Mouse (Mus musculus): ENCODE measurements around the gene Cyb5b. TPM values are rescaled to one million over a fixed set of nuclear protein-coding genes. Genes with fewer than 3 reads are reported as not detected.
"Not testable (repeated sequence)": the region's sequence is repeated elsewhere in the genome, so short reads cannot be mapped to it uniquely, and the experiment has no call there.

Cyb5b gene
- polyA plus RNA-seq (2011; ENCODE audit: insufficient read length, low read depth, missing spikeins) = 95.0 and 110 TPM in 2 replicates

- peak within 1 kb of the TSS; percentile 86 for H3K4me3 ChIP-seq (ENCODE audit: insufficient read depth, low read length)
- TF ChIP-seq POLR2A (IDR thresholded peaks at IDR 0.05; ENCODE audit: low read depth, low read length) = peak; percentile 65
- no peak for TF ChIP-seq CTCF (IDR thresholded peaks at IDR 0.05; ENCODE audit: borderline replicate concordance, insufficient read depth, low read length)
- 0 out of 2 replicates have a peak within 1 kb of the TSS, but pooled peaks have one; percentile 47 for H3K27ac ChIP-seq (ENCODE audit: insufficient read depth, low read length)
- H3K4me1 ChIP-seq (ENCODE audit: control insufficient read depth, insufficient read depth, low read length) = no peaks in the 10 kb centered on the region
These were observed at the start of gene Cyb5b for GRCm38 (mm10) chr8:107150404-107151157. Gene Cyb5b (plus strand): TSS chr8:107150640.

- no peak overlapping the region for H3K27ac ChIP-seq (ENCODE audit: insufficient read depth, low read length)
- no peaks in the 10 kb centered on the region; the same call in 1 of the 2 replicates for H3K4me1 ChIP-seq (ENCODE audit: control insufficient read depth, insufficient read depth, low read length)
- H3K4me3 ChIP-seq (ENCODE audit: insufficient read depth, low read length) = no peak overlapping the region
- TF ChIP-seq CTCF (IDR thresholded peaks at IDR 0.05; ENCODE audit: borderline replicate concordance, insufficient read depth, low read length) (peak; percentile 83), POLR2A (IDR thresholded peaks at IDR 0.05; ENCODE audit: low read depth, low read length) (no peak)
These were observed 45.9 kb upstream of the Cyb5b start for GRCm38 (mm10) chr8:107104547-107104946.

- not testable (repeated sequence) for H3K4me1 ChIP-seq (ENCODE audit: control insufficient read depth, insufficient read depth, low read length); H3K4me3 ChIP-seq (ENCODE audit: insufficient read depth, low read length); H3K27ac ChIP-seq (ENCODE audit: insufficient read depth, low read length)
These were observed 42.4 kb upstream of the Cyb5b start for GRCm38 (mm10) chr8:107108089-107108488.

GRCm38 (mm10) chr8:107108978-107109720, 41.3 kb upstream of the Cyb5b start:
- H3K27ac ChIP-seq (ENCODE audit: insufficient read depth, low read length) = no peak overlapping the region
- no peak overlapping the region for H3K4me3 ChIP-seq (ENCODE audit: insufficient read depth, low read length)

GRCm38 (mm10) chr8:107109816-107110435, 40.5 kb upstream of the Cyb5b start:
- TF ChIP-seq CTCF (IDR thresholded peaks at IDR 0.05; ENCODE audit: borderline replicate concordance, insufficient read depth, low read length) = no peak
- TF ChIP-seq POLR2A (IDR thresholded peaks at IDR 0.05; ENCODE audit: low read depth, low read length) = no peak
- Histone ChIP-seq H3K4me1 (ENCODE audit: control insufficient read depth, insufficient read depth, low read length) (no peaks in the 10 kb centered on the region; the same call in 1 of the 2 replicates), H3K27ac (ENCODE audit: insufficient read depth, low read length) (no peak overlapping the region), H3K4me3 (ENCODE audit: insufficient read depth, low read length) (no peak overlapping the region)

More at GRCm38 (mm10) chr8:107108978-107109720, 41.3 kb upstream of the Cyb5b start:
- no peak for TF ChIP-seq POLR2A (IDR thresholded peaks at IDR 0.05; ENCODE audit: low read depth, low read length)
- no peak for TF ChIP-seq CTCF (IDR thresholded peaks at IDR 0.05; ENCODE audit: borderline replicate concordance, insufficient read depth, low read length)
- H3K4me1 ChIP-seq (ENCODE audit: control insufficient read depth, insufficient read depth, low read length) = no peaks in the 10 kb centered on the region; the same call in 1 of the 2 replicates

GRCm38 (mm10) chr8:107110629-107111330, 39.7 kb upstream of the Cyb5b start:
- TF ChIP-seq CTCF (IDR thresholded peaks at IDR 0.05; ENCODE audit: borderline replicate concordance, insufficient read depth, low read length) (no peak), POLR2A (IDR thresholded peaks at IDR 0.05; ENCODE audit: low read depth, low read length) (no peak)
- no peak overlapping the region for H3K27ac ChIP-seq (ENCODE audit: insufficient read depth, low read length)

GRCm38 (mm10) chr8:107111340-107112105, 38.9 kb upstream of the Cyb5b start:
- H3K4me3 ChIP-seq (ENCODE audit: insufficient read depth, low read length) = no peak overlapping the region
- no peak for TF ChIP-seq CTCF (IDR thresholded peaks at IDR 0.05; ENCODE audit: borderline replicate concordance, insufficient read depth, low read length)
- no peak for TF ChIP-seq POLR2A (IDR thresholded peaks at IDR 0.05; ENCODE audit: low read depth, low read length)
- no peaks in the 10 kb centered on the region; the same call in 1 of the 2 replicates for H3K4me1 ChIP-seq (ENCODE audit: control insufficient read depth, insufficient read depth, low read length)
- H3K27ac ChIP-seq (ENCODE audit: insufficient read depth, low read length) = no peak overlapping the region

More at GRCm38 (mm10) chr8:107110629-107111330, 39.7 kb upstream of the Cyb5b start:
- no peaks in the 10 kb centered on the region; the same call in 1 of the 2 replicates for H3K4me1 ChIP-seq (ENCODE audit: control insufficient read depth, insufficient read depth, low read length)
- no peak overlapping the region for H3K4me3 ChIP-seq (ENCODE audit: insufficient read depth, low read length)

GRCm38 (mm10) chr8:107113209-107113608, 37.2 kb upstream of the Cyb5b start:
- Histone ChIP-seq H3K27ac (ENCODE audit: insufficient read depth, low read length) (no peak overlapping the region), H3K4me1 (ENCODE audit: control insufficient read depth, insufficient read depth, low read length) (no peaks in the 10 kb centered on the region; the same call in 1 of the 2 replicates), H3K4me3 (ENCODE audit: insufficient read depth, low read length) (no peak overlapping the region)
- TF ChIP-seq POLR2A (IDR thresholded peaks at IDR 0.05; ENCODE audit: low read depth, low read length) = no peak
- no peak for TF ChIP-seq CTCF (IDR thresholded peaks at IDR 0.05; ENCODE audit: borderline replicate concordance, insufficient read depth, low read length)

Data from embryonic fibroblast, embryonic 13.5 days (primary cell).